Mouse (Mus musculus) left cerebral cortex, adult 6 months (tissue): ENCODE measurements around the gene Cyp2s1. TPM values are rescaled to one million over a fixed set of nuclear protein-coding genes. Genes with fewer than 3 reads are reported as not detected.

Experiments
- long read RNA-seq, 2 experiments: library from polyadenylated mRNA; unstranded; transcript quantifications; one replicate each; pipeline ENCODE4 v2.0.0; 2019 to 2020
- polyA plus RNA-seq: library from polyadenylated mRNA; unstranded; fragments of <200 nt; fragmentation: Nextera tagmentation; gene quantifications from 2 replicates; pipeline ENCODE4 v1.2.3, GENCODE M21; 2021

The Cyp2s1 gene
- 2.5 TPM in 2 replicates for polyA plus RNA-seq
- long read RNA-seq, experiment 1, partial matches to known transcripts = 1 of 5 reads
- long read RNA-seq, experiment 1, other reads (novel, unspliced or antisense) = 0 of 5 reads
- long read RNA-seq, experiment 2, partial matches to known transcripts = 1 of 1 reads
- long read RNA-seq, experiment 2, other reads (novel, unspliced or antisense) = 0 of 1 reads

GRCm38 (mm10) chr7:25816241-25816919 is at the start of gene Cyp2s1:
TSS of gene Cyp2s1 (minus strand) at chr7:25816913.

GRCm38 (mm10) chr7:25788220-25789128 is 28.2 kb downstream of the Cyp2s1 start, which contains the start of gene Axl:
TSS of gene Axl (minus strand) at chr7:25788705.

DNA sequence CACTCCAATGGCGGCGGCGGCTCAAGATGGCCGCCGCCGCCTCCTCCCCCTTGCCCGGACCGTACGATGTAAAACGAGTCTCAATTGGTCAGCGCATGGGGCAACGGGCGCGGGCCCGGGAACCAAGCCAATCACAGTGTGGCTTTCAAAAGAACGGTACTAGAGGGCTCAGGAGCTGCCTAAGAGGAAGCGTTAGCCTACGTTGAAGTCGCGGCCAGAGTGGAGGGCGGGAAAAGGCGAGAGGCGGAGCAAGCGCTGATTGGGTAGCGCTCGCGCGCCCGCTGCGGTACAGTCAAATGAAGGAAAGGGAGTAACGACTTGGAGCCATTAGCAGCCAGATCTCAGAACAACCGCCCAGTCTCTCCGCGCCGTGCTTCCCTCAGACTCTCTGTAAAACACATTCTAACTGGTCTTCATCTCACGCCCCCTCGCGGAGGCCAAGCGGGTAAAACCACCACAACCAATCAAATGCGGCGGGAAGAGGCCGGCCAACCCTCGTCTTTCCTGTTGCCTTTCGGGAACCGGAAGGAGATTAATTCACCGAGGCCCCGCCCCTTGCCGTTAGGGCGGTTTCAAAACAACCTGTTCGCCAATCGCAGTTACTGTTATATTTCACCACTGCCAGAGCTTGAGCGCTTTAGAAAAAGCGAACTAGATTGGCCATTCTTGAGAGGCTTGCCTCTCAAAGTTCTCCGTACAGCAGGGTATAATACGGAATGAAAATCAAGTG is 61.8 kb downstream of the Cyp2s1 start, which contains the start of gene Hnrnpul1:
Hnrnpul1 (minus strand) TSS at position 20 of the 730 bp plus-strand sequence.

Other genes with a start within 250 kb of the Cyp2s1 start
- gene Erich4, start 201.0 kb downstream of the Cyp2s1 start, polyA plus RNA-seq = 0.16 and 0.23 TPM in 2 replicates
- gene Dmac2, start 197.5 kb downstream of the Cyp2s1 start, polyA plus RNA-seq = 43.8 and 58.7 TPM in 2 replicates
- gene B3gnt8, start 190.3 kb downstream of the Cyp2s1 start, polyA plus RNA-seq = 0.31 and 0.63 TPM in 2 replicates
- gene Bckdha, start 157.9 kb downstream of the Cyp2s1 start, polyA plus RNA-seq = 22.9 and 33.7 TPM in 2 replicates
- 32.8 and 35.4 TPM in 2 replicates for gene Exosc5, start 157.7 kb downstream of the Cyp2s1 start, polyA plus RNA-seq
- 29.4 and 35.8 TPM in 2 replicates for gene Tmem91, start 141.7 kb downstream of the Cyp2s1 start, polyA plus RNA-seq
- gene B9d2, start 136.1 kb downstream of the Cyp2s1 start, polyA plus RNA-seq = 39.3 and 53.3 TPM in 2 replicates
- 0.48 and 2.1 TPM in 2 replicates for gene Tgfb1, start 129.9 kb downstream of the Cyp2s1 start, polyA plus RNA-seq
- gene Ccdc97, start 97.8 kb downstream of the Cyp2s1 start, polyA plus RNA-seq = 36.4 and 47.3 TPM in 2 replicates
- gene Hnrnpul1, start 62.2 kb downstream of the Cyp2s1 start, polyA plus RNA-seq = 8.3 and 23.6 TPM in 2 replicates
- 12.8 and 13.4 TPM in 2 replicates for gene Axl, start 28.2 kb downstream of the Cyp2s1 start, polyA plus RNA-seq
- gene Cyp2b10, start 80.7 kb upstream of the Cyp2s1 start, polyA plus RNA-seq = not detected in 2 replicates
- not detected in 2 replicates for gene Cyp2b13, start 244.6 kb upstream of the Cyp2s1 start, polyA plus RNA-seq